Mouse (Mus musculus): ENCODE measurements around the gene Tbc1d13. TPM values are rescaled to one million over a fixed set of nuclear protein-coding genes. Genes with fewer than 3 reads are reported as not detected.

Tbc1d13 gene
- total RNA-seq (2023), result 10 to 100 TPM; 54.5 to 57.4 TPM

DNA sequence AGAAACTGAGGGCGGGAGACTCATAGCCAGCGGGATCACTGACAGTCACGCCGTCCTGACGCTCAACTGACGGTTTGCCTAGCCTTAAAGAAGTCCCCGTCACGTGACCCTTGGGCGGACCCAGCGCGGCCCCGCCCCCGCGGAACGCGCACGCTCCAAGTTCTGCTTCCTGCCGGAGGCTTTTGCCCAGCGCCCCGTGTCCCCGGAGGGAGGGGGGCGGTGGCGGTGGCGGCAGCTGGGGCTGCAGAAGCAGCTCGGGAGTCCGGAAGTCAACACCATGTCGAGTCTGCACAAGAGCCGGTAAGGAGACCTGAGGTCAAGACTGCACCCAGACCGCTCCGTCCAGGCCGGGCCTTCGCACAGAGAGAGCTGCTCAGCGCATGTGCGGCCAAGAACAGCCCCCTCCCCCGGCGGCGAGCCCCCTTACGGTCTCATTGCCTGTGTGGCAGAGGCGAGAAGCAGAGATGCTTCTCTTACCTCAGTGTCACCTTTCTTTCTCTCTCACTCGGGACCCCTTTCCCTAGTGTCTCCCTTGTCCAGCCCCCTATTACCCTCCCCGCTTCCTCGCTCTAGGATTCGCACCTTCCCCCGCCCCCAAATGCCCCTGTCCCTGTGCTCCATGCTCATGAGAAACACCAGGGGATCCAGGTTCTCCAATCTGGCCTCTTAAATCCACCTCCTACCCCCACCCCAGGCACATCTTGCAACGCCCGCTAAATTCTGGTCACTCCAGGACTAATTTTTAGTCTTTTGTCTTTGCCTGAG, at the start of gene Tbc1d13:
Gene Tbc1d13 (plus strand): TSS at position 134 of the 765 bp plus-strand sequence.

GRCm38 (mm10) chr2:30093471-30094207, 39.9 kb upstream of the Tbc1d13 start, which contains the start of gene Zdhhc12:
TSS of gene Zdhhc12 (minus strand) at chr2:30093648.

GRCm38 (mm10) chr2:30124472-30125274, 8.9 kb upstream of the Tbc1d13 start, which contains the start of gene Zer1:
TSS of gene Zer1 (minus strand) at chr2:30124585.

GRCm38 (mm10) chr2:30171371-30171996, 37.9 kb downstream of the Tbc1d13 start, which contains the start of gene Endog:
TSS of gene Endog (plus strand) at chr2:30171493.

DNA sequence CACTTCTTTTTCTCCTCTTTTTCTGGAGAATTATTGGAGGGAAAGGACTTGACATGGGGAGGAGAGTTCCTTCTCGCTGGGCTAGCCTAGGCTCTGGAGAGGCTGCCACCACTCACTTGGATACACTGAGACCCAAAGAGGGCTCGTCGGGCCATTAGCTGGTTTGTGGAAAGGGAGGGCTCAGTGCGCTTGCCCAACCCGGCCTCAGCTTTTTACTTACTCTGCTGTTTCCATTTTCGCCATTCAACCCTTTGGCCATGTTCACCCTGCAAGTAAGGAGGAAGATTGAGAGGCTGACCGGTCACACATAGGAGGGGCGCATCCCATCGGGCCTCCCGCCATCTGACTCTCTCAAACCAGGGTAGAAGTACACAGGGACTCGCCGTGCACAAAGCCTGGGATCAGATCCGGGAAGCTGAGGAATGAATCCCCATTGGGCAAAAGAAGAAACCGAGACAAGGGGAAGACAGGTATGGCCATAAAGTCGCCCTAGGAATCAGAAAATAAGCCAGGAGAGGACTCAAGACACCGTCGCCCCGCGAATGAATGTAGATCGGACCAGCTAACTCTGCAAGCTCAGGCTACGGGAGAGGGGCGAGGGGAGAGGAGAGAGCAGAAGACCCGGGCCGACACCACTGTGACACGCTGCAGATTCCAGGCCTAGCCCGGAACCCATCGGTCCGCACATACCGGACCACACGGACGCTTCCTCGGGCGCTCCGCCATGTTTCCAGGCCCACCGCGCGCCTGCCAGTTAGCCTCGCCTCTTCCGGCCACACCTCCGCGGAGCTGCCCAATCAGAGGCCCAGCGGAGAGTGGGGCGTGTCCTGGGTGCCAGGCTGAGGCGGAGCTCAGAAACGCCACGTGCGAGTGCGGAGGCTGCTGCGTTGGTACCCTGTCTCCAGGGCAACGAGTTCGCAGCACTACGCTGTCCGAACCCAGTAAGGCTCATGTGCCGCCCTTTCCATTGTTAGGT, 44.4 kb downstream of the Tbc1d13 start, which contains the start of gene Spout1:
Gene Spout1 (minus strand): TSS at position 760 of the 976 bp plus-strand sequence.

Other genes with a start within 250 kb of the Tbc1d13 start
- 10 to 100 TPM; 86.4 to 90.5 TPM for gene Odf2, start 244.5 kb upstream of the Tbc1d13 start, total RNA-seq (2023)
- gene Gle1, start 198.3 kb upstream of the Tbc1d13 start, total RNA-seq (2023), result 10 to 100 TPM; 28.7 to 29.8 TPM
- 100 to 1,000 TPM; 185 TPM for gene Sptan1, start 168.2 kb upstream of the Tbc1d13 start, total RNA-seq (2023)
- gene Wdr34, start 84.9 kb upstream of the Tbc1d13 start, total RNA-seq (2023), result 1 to 10 TPM; 2.3 to 3.8 TPM
- 100 to 1,000 TPM; 135 to 140 TPM for gene Set, start 76.4 kb upstream of the Tbc1d13 start, total RNA-seq (2023)
- gene Pkn3, start 56.1 kb upstream of the Tbc1d13 start, total RNA-seq (2023), result 1 to 10 TPM; 7.1 to 7.3 TPM
- 10 to 100 TPM; 10.5 to 13.7 TPM for gene Zdhhc12, start 40.1 kb upstream of the Tbc1d13 start, total RNA-seq (2023)
- gene Zer1, start 9.2 kb upstream of the Tbc1d13 start, total RNA-seq (2023), result 10 to 100 TPM; 31.5 to 33.2 TPM
- 1 to 10 TPM; 1.3 to 2.3 TPM for gene Endog, start 37.7 kb downstream of the Tbc1d13 start, total RNA-seq (2023)
- 1 to 10 TPM; 8.3 to 9.2 TPM for gene Spout1, start 44.7 kb downstream of the Tbc1d13 start, total RNA-seq (2023)
- 1 to 10 TPM; 2.5 to 4.1 TPM for gene Kyat1, start 72.1 kb downstream of the Tbc1d13 start, total RNA-seq (2023)
- 10 to 100 TPM; 16.5 to 16.8 TPM for gene Lrrc8a, start 104.0 kb downstream of the Tbc1d13 start, total RNA-seq (2023)
- gene Gm28035, start 106.8 kb downstream of the Tbc1d13 start, total RNA-seq (2023), result under 1 TPM in 1 of 2 experiments, not detected in 1; 0.20 TPM
- gene Phyhd1, start 132.5 kb downstream of the Tbc1d13 start, total RNA-seq (2023), result 1 to 10 TPM in 1 of 2 experiments, under 1 TPM in 1; 0.68 to 2.1 TPM
- 1 to 10 TPM in 1 of 2 experiments, not detected in 1; 1.5 TPM for gene Gm28038, start 147.3 kb downstream of the Tbc1d13 start, total RNA-seq (2023)
- 1 to 10 TPM; 4.8 to 5.2 TPM for gene Dolk, start 152.6 kb downstream of the Tbc1d13 start, total RNA-seq (2023)
- 10 to 100 TPM; 32.3 to 32.4 TPM for gene Nup188, start 152.7 kb downstream of the Tbc1d13 start, total RNA-seq (2023)
- gene Sh3glb2, start 225.6 kb downstream of the Tbc1d13 start, total RNA-seq (2023), result 10 to 100 TPM; 18.7 to 19.1 TPM
- 1 to 10 TPM; 5.3 to 8.0 TPM for gene Miga2, start 230.5 kb downstream of the Tbc1d13 start, total RNA-seq (2023)